Mouse (Mus musculus) gastrocnemius, postnatal 36 days (tissue): Measurements from ENCODE around the gene Gimap1. TPM values are rescaled to one million over a fixed set of nuclear protein-coding genes. Genes with fewer than 3 reads are reported as not detected.

Source experiments
- DNase-seq, 2 experiments: peaks; one replicate each; pipeline ENCODE4 v3.0.0; 2022
- intact Hi-C: fragments of 180-260 bp; cut with DNase I; formaldehyde crosslinking; loops from one replicate; pipeline ENCODE4 v1.15.1; 2025
- long read RNA-seq, 2 experiments: library from polyadenylated mRNA; stranded (forward); transcript quantifications; one replicate each; pipeline ENCODE4 v2.0.0; 2021
- total RNA-seq, 2 experiments: library from RNA; stranded (reverse); gene quantifications; 2 replicates each; pipeline ENCODE4 v1.2.3; 2021

Gimap1 gene
- 1 to 10 TPM; 3.0 to 3.4 TPM for total RNA-seq
- long read RNA-seq, experiment 1, transcript Gimap1-201 (3 exons, 1,493 nt), result major isoform, 6 of 8 reads
- long read RNA-seq, experiment 1, partial matches to known transcripts, result 0 of 8 reads
- long read RNA-seq, experiment 1, other reads (novel, unspliced or antisense), result 1 of 8 reads
- long read RNA-seq, experiment 2, partial matches to known transcripts, result 1 of 4 reads
- long read RNA-seq, experiment 2, other reads (novel, unspliced or antisense), result 0 of 4 reads

- DNase-seq, result no peak
- intact Hi-C loops, result no loop called here
Observed at GRCm38 (mm10) chr6:48738961-48739779, at the start of gene Gimap1. Gene Gimap1 (plus strand): TSS chr6:48739054.

GRCm38 (mm10) chr6:48689320-48689719, 49.5 kb upstream of the Gimap1 start:
- no peak for DNase-seq
- intact Hi-C loops, result no loop called here

GRCm38 (mm10) chr6:48692962-48693361, 45.9 kb upstream of the Gimap1 start:
- intact Hi-C loops, result no loop called here
- DNase-seq, result no peak

- intact Hi-C loops, result no loop called here
- DNase-seq, result no peak
Observed at GRCm38 (mm10) chr6:48696830-48697554, 41.9 kb upstream of the Gimap1 start.

GRCm38 (mm10) chr6:48697555-48697930, 41.3 kb upstream of the Gimap1 start:
- no peak for DNase-seq
- intact Hi-C loops, result no loop called here

GRCm38 (mm10) chr6:48698066-48698856, 40.6 kb upstream of the Gimap1 start:
- intact Hi-C loops, result no loop called here

GRCm38 (mm10) chr6:48698888-48699287, 40.0 kb upstream of the Gimap1 start:
- intact Hi-C loops, result no loop called here
- DNase-seq, result no peak

More at GRCm38 (mm10) chr6:48698066-48698856, 40.6 kb upstream of the Gimap1 start:
- no peak for DNase-seq

- intact Hi-C loops, result no loop called here
Observed at GRCm38 (mm10) chr6:48700251-48701075, 38.4 kb upstream of the Gimap1 start.

GRCm38 (mm10) chr6:48702146-48702545, 36.7 kb upstream of the Gimap1 start:
- intact Hi-C loops, result no loop called here
- no peak for DNase-seq

More at GRCm38 (mm10) chr6:48700251-48701075, 38.4 kb upstream of the Gimap1 start:
- DNase-seq, result no peak

- DNase-seq, result no peak
- intact Hi-C loops, result no loop called here
Observed at GRCm38 (mm10) chr6:48702601-48703000, 36.3 kb upstream of the Gimap1 start.

GRCm38 (mm10) chr6:48704146-48704545, 34.7 kb upstream of the Gimap1 start:
- intact Hi-C loops, result no loop called here
- DNase-seq, result no peak

- DNase-seq, result no peak
- intact Hi-C loops, result no loop called here
Observed at GRCm38 (mm10) chr6:48706130-48706529, 32.7 kb upstream of the Gimap1 start.

- intact Hi-C loops, result no loop called here
- no peak for DNase-seq
Observed at GRCm38 (mm10) chr6:48718455-48718854, 20.4 kb upstream of the Gimap1 start, which contains the start of the genes Gm28053 and Gimap7. Gene Gm28053 (plus strand): TSS chr6:48718607. Gene Gimap7 (plus strand): TSS chr6:48718621.

- intact Hi-C loops, result no loop called here
- DNase-seq, result no peak
Observed at GRCm38 (mm10) chr6:48720326-48720725, 18.5 kb upstream of the Gimap1 start.

GRCm38 (mm10) chr6:48723468-48723867, 15.4 kb upstream of the Gimap1 start:
- DNase-seq, result no peak
- intact Hi-C loops, result no loop called here

GRCm38 (mm10) chr6:48725476-48725875, 13.4 kb upstream of the Gimap1 start:
- DNase-seq, result no peak
- intact Hi-C loops, result no loop called here

- DNase-seq, result no peak
- intact Hi-C loops, result no loop called here
Observed at GRCm38 (mm10) chr6:48727761-48728160, 11.1 kb upstream of the Gimap1 start.

- DNase-seq, result no peak
- intact Hi-C loops, result no loop called here
Observed at GRCm38 (mm10) chr6:48732864-48733304, 6.0 kb upstream of the Gimap1 start.

GRCm38 (mm10) chr6:48733660-48734059, 5.2 kb upstream of the Gimap1 start:
- no peak for DNase-seq
- intact Hi-C loops, result no loop called here
